Mouse (Mus musculus): ENCODE measurements around the gene Ripk1. TPM values are rescaled to one million over a fixed set of nuclear protein-coding genes. Genes with fewer than 3 reads are reported as not detected.

Ripk1 gene
- polyA plus RNA-seq, 1 experiment from 2014 or later, result 5.2 TPM

DNA sequence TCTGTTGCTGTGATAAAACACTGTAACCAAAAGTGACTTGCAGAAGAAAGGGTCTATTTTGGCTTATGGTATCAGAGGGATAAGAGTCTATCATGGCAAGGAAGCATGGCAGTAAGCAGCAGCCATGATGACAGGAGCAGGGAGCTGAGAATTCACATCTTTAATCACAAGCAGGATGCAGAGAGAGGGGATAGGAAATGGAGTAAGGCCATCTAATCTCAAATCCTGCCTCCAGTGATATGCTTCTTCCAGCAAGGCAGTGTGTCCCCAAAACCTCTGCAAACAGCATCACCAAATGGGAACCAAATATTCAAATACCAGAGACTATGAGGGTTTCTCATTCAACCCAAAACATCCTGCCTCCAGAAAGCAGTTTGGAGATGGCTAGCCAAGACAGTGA lies 35.6 kb upstream of the Ripk1 start:
- H3K4me3 ChIP-seq (ENCODE audit: low read depth, low read length), result no peak overlapping the region
- no peaks in the 10 kb centered on the region for H3K27me3 ChIP-seq (ENCODE audit: control insufficient read depth, insufficient read depth, low read length)
- H3K4me2 ChIP-seq (ENCODE audit: low read depth, low read length), result no peak overlapping the region
- no peak overlapping the region for H3K27ac ChIP-seq (ENCODE audit: low read depth, low read length)
- no peaks in the 10 kb centered on the region for H3K9me3 ChIP-seq (ENCODE audit: control insufficient read depth, low read length)
- H3K9ac ChIP-seq (replicated peaks; ENCODE audit: low read depth, low read length), result no peak overlapping the region
- ATAC-seq (ENCODE audit: low read depth), result no peak
- 0 out of 2 replicates have a peak, but pooled peaks cover 5% of the 10 kb centered on the region for H3K4me1 ChIP-seq (ENCODE audit: control insufficient read depth, insufficient read depth, low read length)
- no peaks in the 10 kb centered on the region for H3K36me3 ChIP-seq (ENCODE audit: control insufficient read depth, insufficient read depth, low read length)

DNA sequence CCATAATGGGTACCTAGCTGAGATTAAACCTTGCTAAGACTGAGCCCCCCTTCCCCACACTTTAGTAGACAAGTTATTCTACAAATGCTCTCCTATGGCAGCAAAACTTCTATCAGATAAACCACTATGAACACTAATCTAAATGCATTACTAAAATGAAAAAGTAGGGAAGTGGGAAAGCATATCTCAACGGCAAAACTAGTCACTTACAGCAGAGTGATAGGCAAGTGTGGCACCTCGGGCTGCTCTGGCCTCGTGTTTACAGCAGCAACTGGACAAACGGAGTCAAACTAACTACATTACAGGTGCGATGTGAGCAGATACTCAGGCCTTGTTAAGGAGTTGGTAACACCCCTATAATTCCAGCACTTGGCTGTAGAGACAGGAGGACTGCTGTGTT lies 12.5 kb upstream of the Ripk1 start:
- 80% methylated on average over 5 of the region's 5 CpGs for WGBS

DNA sequence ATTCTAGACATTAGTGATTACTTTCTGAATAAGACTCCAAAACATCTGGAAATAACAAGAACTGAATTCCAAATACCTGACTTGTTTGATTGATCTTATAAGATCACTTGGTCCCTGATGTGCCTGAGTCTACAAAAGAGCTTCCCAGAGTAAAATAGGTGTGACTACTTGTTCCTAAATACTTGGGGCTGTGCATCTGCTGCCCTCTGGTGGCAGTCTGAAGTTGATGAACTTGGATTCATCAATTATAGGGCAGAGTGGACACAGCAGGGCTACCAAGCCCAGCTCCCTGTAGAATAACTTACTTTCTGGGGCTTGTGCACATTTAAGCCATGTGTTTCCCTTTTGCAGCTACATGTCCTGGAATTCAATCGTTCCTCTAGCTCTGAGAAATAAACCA lies 7.0 kb upstream of the Ripk1 start:
- ATAC-seq (ENCODE audit: low read depth), result no peak
- H3K9ac ChIP-seq (replicated peaks; ENCODE audit: low read depth, low read length), result no peak overlapping the region
- H3K4me2 ChIP-seq (ENCODE audit: low read depth, low read length), result no peak overlapping the region
- 32% methylated on average over 1 of the region's 1 CpGs for WGBS
- H3K36me3 ChIP-seq (ENCODE audit: control insufficient read depth, insufficient read depth, low read length), result no peaks in the 10 kb centered on the region
- H3K27me3 ChIP-seq (ENCODE audit: control insufficient read depth, insufficient read depth, low read length), result no peaks in the 10 kb centered on the region
- no peak overlapping the region for H3K4me3 ChIP-seq (ENCODE audit: low read depth, low read length)
- H3K4me1 ChIP-seq (ENCODE audit: control insufficient read depth, insufficient read depth, low read length), result no peaks in the 10 kb centered on the region
- H3K27ac ChIP-seq (ENCODE audit: low read depth, low read length), result no peak overlapping the region
- no peaks in the 10 kb centered on the region for H3K9me3 ChIP-seq (ENCODE audit: control insufficient read depth, low read length)

More for the DNA sequence above, 12.5 kb upstream of the Ripk1 start:
- Histone ChIP-seq H3K4me3 (ENCODE audit: low read depth, low read length) (no peak overlapping the region), H3K9me3 (ENCODE audit: control insufficient read depth, low read length) (no peaks in the 10 kb centered on the region), H3K4me1 (ENCODE audit: control insufficient read depth, insufficient read depth, low read length) (no peaks in the 10 kb centered on the region), H3K9ac (replicated peaks; ENCODE audit: low read depth, low read length) (no peak overlapping the region), H3K4me2 (ENCODE audit: low read depth, low read length) (no peak overlapping the region), H3K27me3 (ENCODE audit: control insufficient read depth, insufficient read depth, low read length) (no peaks in the 10 kb centered on the region), H3K36me3 (ENCODE audit: control insufficient read depth, insufficient read depth, low read length) (no peaks in the 10 kb centered on the region), H3K27ac (ENCODE audit: low read depth, low read length) (no peak overlapping the region)
- no peak for ATAC-seq (ENCODE audit: low read depth)

DNA sequence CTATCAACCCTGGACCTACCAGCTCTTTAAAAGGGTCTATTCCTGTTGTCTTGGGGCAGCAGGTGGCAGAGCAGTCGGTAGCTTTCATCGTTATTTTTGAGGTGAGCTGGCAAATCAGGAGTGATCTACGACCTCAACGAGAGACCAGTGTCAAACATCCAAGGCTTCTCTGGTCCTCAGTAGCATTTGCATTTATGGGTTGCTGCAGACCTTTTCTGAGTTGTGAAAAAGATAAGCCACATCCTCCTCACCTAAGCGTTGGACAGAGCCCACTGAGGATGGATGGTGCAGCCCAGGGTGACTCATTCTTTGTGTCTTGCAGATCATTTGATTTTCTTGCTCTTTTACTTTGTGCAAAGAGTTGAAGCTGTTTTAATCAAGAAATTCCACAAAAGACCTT lies 895 bp downstream of the Ripk1 start:
- Histone ChIP-seq H3K4me1 (ENCODE audit: control insufficient read depth, insufficient read depth, low read length) (no peaks in the 10 kb centered on the region), H3K27me3 (ENCODE audit: control insufficient read depth, insufficient read depth, low read length) (no peaks in the 10 kb centered on the region), H3K9ac (replicated peaks; ENCODE audit: low read depth, low read length) (peak overlapping the region; percentile 90; the same call in 1 of the 2 replicates), H3K27ac (ENCODE audit: low read depth, low read length) (peak overlapping the region; percentile 52; the same call in 1 of the 2 replicates), H3K36me3 (ENCODE audit: control insufficient read depth, insufficient read depth, low read length) (no peaks in the 10 kb centered on the region), H3K4me2 (ENCODE audit: low read depth, low read length) (peak overlapping the region; percentile 83), H3K9me3 (ENCODE audit: control insufficient read depth, low read length) (no peaks in the 10 kb centered on the region), H3K4me3 (ENCODE audit: low read depth, low read length) (peak overlapping the region; percentile 96)
- ATAC-seq (ENCODE audit: low read depth), result peak; percentile 12; the same call in 1 of the 2 replicates
- WGBS, result 13% methylated on average over 5 of the region's 5 CpGs

GRCm38 (mm10) chr13:34007234-34007633 lies 5.1 kb downstream of the Ripk1 start:
- ATAC-seq (ENCODE audit: low read depth), result no peak
- no peak overlapping the region for H3K9ac ChIP-seq (replicated peaks; ENCODE audit: low read depth, low read length)
- H3K27me3 ChIP-seq (ENCODE audit: control insufficient read depth, insufficient read depth, low read length), result no peaks in the 10 kb centered on the region
- no peak overlapping the region for H3K4me3 ChIP-seq (ENCODE audit: low read depth, low read length)
- 0 out of 2 replicates have a peak, but pooled peaks cover 3% of the 10 kb centered on the region for H3K36me3 ChIP-seq (ENCODE audit: control insufficient read depth, insufficient read depth, low read length)
- no peaks in the 10 kb centered on the region for H3K9me3 ChIP-seq (ENCODE audit: control insufficient read depth, low read length)
- no peaks in the 10 kb centered on the region for H3K4me1 ChIP-seq (ENCODE audit: control insufficient read depth, insufficient read depth, low read length)
- no peak overlapping the region for H3K4me2 ChIP-seq (ENCODE audit: low read depth, low read length)
- 74% methylated on average over 2 of the region's 2 CpGs for WGBS
- H3K27ac ChIP-seq (ENCODE audit: low read depth, low read length), result no peak overlapping the region

GRCm38 (mm10) chr13:34016927-34017569 lies 14.9 kb downstream of the Ripk1 start:
- H3K9ac ChIP-seq (replicated peaks; ENCODE audit: low read depth, low read length), result no peak overlapping the region
- no peak for ATAC-seq (ENCODE audit: low read depth)
- peaks cover 17% of the 10 kb centered on the region for H3K36me3 ChIP-seq (ENCODE audit: control insufficient read depth, insufficient read depth, low read length)

GRCm38 (mm10) chr13:34018521-34018920 lies 16.4 kb downstream of the Ripk1 start:
- WGBS, result 73% methylated on average over 1 of the region's 1 CpGs
- no peak overlapping the region for H3K4me2 ChIP-seq (ENCODE audit: low read depth, low read length)
- H3K27ac ChIP-seq (ENCODE audit: low read depth, low read length), result no peak overlapping the region
- H3K9ac ChIP-seq (replicated peaks; ENCODE audit: low read depth, low read length), result no peak overlapping the region
- no peaks in the 10 kb centered on the region for H3K9me3 ChIP-seq (ENCODE audit: control insufficient read depth, low read length)
- H3K27me3 ChIP-seq (ENCODE audit: control insufficient read depth, insufficient read depth, low read length), result no peaks in the 10 kb centered on the region
- no peaks in the 10 kb centered on the region for H3K4me1 ChIP-seq (ENCODE audit: control insufficient read depth, insufficient read depth, low read length)
- ATAC-seq (ENCODE audit: low read depth), result no peak
- H3K36me3 ChIP-seq (ENCODE audit: control insufficient read depth, insufficient read depth, low read length), result peaks cover 19% of the 10 kb centered on the region
- H3K4me3 ChIP-seq (ENCODE audit: low read depth, low read length), result no peak overlapping the region

More at GRCm38 (mm10) chr13:34016927-34017569, 14.9 kb downstream of the Ripk1 start:
- Histone ChIP-seq H3K4me1 (ENCODE audit: control insufficient read depth, insufficient read depth, low read length) (no peaks in the 10 kb centered on the region), H3K4me3 (ENCODE audit: low read depth, low read length) (no peak overlapping the region), H3K4me2 (ENCODE audit: low read depth, low read length) (no peak overlapping the region), H3K9me3 (ENCODE audit: control insufficient read depth, low read length) (no peaks in the 10 kb centered on the region), H3K27ac (ENCODE audit: low read depth, low read length) (no peak overlapping the region), H3K27me3 (ENCODE audit: control insufficient read depth, insufficient read depth, low read length) (no peaks in the 10 kb centered on the region)
- WGBS, result 90% methylated on average over 9 of the region's 9 CpGs

- Histone ChIP-seq H3K27ac (ENCODE audit: low read depth, low read length) (no peak overlapping the region), H3K4me2 (ENCODE audit: low read depth, low read length) (no peak overlapping the region), H3K4me1 (ENCODE audit: control insufficient read depth, insufficient read depth, low read length) (no peaks in the 10 kb centered on the region), H3K9me3 (ENCODE audit: control insufficient read depth, low read length) (no peaks in the 10 kb centered on the region), H3K36me3 (ENCODE audit: control insufficient read depth, insufficient read depth, low read length) (peaks cover 16% of the 10 kb centered on the region; the same call in 1 of the 2 replicates), H3K9ac (replicated peaks; ENCODE audit: low read depth, low read length) (no peak overlapping the region), H3K4me3 (ENCODE audit: low read depth, low read length) (no peak overlapping the region), H3K27me3 (ENCODE audit: control insufficient read depth, insufficient read depth, low read length) (no peaks in the 10 kb centered on the region)
- 87% methylated on average over 2 of the region's 2 CpGs for WGBS
- ATAC-seq (ENCODE audit: low read depth), result no peak
These were observed 19.8 kb downstream of the Ripk1 start for GRCm38 (mm10) chr13:34021998-34022397.

- Histone ChIP-seq H3K9me3 (ENCODE audit: control insufficient read depth, low read length) (no peaks in the 10 kb centered on the region), H3K4me3 (ENCODE audit: low read depth, low read length) (no peak overlapping the region), H3K27me3 (ENCODE audit: control insufficient read depth, insufficient read depth, low read length) (no peaks in the 10 kb centered on the region), H3K36me3 (ENCODE audit: control insufficient read depth, insufficient read depth, low read length) (peaks cover 7% of the 10 kb centered on the region; the same call in 1 of the 2 replicates), H3K9ac (replicated peaks; ENCODE audit: low read depth, low read length) (no peak overlapping the region), H3K27ac (ENCODE audit: low read depth, low read length) (no peak overlapping the region), H3K4me1 (ENCODE audit: control insufficient read depth, insufficient read depth, low read length) (no peaks in the 10 kb centered on the region; the same call in 1 of the 2 replicates), H3K4me2 (ENCODE audit: low read depth, low read length) (no peak overlapping the region)
- WGBS, result 74% methylated on average over 2 of the region's 2 CpGs
- ATAC-seq (ENCODE audit: low read depth), result no peak
These were observed 29.9 kb downstream of the Ripk1 start for GRCm38 (mm10) chr13:34032041-34032440.

All from neural tube, embryonic 14.5 days (tissue).